Mouse (Mus musculus) heart, postnatal 4 days (tissue): ENCODE data around the gene Hnrnpa3. TPM values are rescaled to one million over a fixed set of nuclear protein-coding genes. Genes with fewer than 3 reads are reported as not detected.
"Not testable (repeated sequence)": the region's sequence is repeated elsewhere in the genome, so short reads cannot be mapped to it uniquely, and the experiment has no call there.

ENCODE experiments used
- DNase-seq: peaks from one replicate; pipeline ENCODE4 v3.0.0; 2021
- total RNA-seq, 2 experiments: library from RNA; stranded (reverse); gene quantifications; 2 replicates each; pipeline ENCODE4 v1.2.3; 2021

Gene Hnrnpa3
- 100 to 1,000 TPM; 504 to 509 TPM for total RNA-seq

- DNase-seq: peak; percentile 99
Measured at GRCm38 (mm10) chr2:75658727-75659628, at the start of gene Hnrnpa3. Gene Hnrnpa3, plus strand, starts transcription at chr2:75659261.

- no peak for DNase-seq
Measured at GRCm38 (mm10) chr2:75609971-75610370, 49.1 kb upstream of the Hnrnpa3 start.

- DNase-seq: not testable (repeated sequence)
Measured at GRCm38 (mm10) chr2:75610602-75611001, 48.5 kb upstream of the Hnrnpa3 start.

GRCm38 (mm10) chr2:75611041-75611805 is 47.8 kb upstream of the Hnrnpa3 start:
- DNase-seq: no peak

- no peak for DNase-seq
Measured at GRCm38 (mm10) chr2:75612006-75612405, 47.1 kb upstream of the Hnrnpa3 start.

GRCm38 (mm10) chr2:75612981-75613567 is 46.0 kb upstream of the Hnrnpa3 start:
- peak; percentile 60 for DNase-seq

- DNase-seq: no peak
Measured at GRCm38 (mm10) chr2:75614577-75614976, 44.5 kb upstream of the Hnrnpa3 start.

GRCm38 (mm10) chr2:75616911-75617310 is 42.1 kb upstream of the Hnrnpa3 start:
- DNase-seq: no peak

GRCm38 (mm10) chr2:75618712-75619111 is 40.3 kb upstream of the Hnrnpa3 start:
- DNase-seq: peak; percentile 36

GRCm38 (mm10) chr2:75621873-75622654 is 37.0 kb upstream of the Hnrnpa3 start:
- peak; percentile 44 for DNase-seq

- DNase-seq: no peak
Measured at GRCm38 (mm10) chr2:75625086-75625485, 34.0 kb upstream of the Hnrnpa3 start.

GRCm38 (mm10) chr2:75626597-75627440 is 32.2 kb upstream of the Hnrnpa3 start:
- DNase-seq: no peak

- DNase-seq: no peak
Measured at GRCm38 (mm10) chr2:75628487-75628886, 30.6 kb upstream of the Hnrnpa3 start.

- DNase-seq: no peak
Measured at GRCm38 (mm10) chr2:75631421-75631820, 27.6 kb upstream of the Hnrnpa3 start.

GRCm38 (mm10) chr2:75632043-75632442 is 27.0 kb upstream of the Hnrnpa3 start:
- DNase-seq: no peak

GRCm38 (mm10) chr2:75632721-75633181 is 26.3 kb upstream of the Hnrnpa3 start:
- DNase-seq: no peak

- no peak for DNase-seq
Measured at GRCm38 (mm10) chr2:75633381-75633780, 25.7 kb upstream of the Hnrnpa3 start.

- DNase-seq: no peak
Measured at GRCm38 (mm10) chr2:75633784-75634183, 25.3 kb upstream of the Hnrnpa3 start.

- DNase-seq: not testable (repeated sequence)
Measured at GRCm38 (mm10) chr2:75634431-75634830, 24.6 kb upstream of the Hnrnpa3 start.

GRCm38 (mm10) chr2:75636261-75637054 is 22.6 kb upstream of the Hnrnpa3 start:
- peak; percentile 46 for DNase-seq

- not testable (repeated sequence) for DNase-seq
Measured at GRCm38 (mm10) chr2:75637055-75637304, 22.1 kb upstream of the Hnrnpa3 start.
